Mouse (Mus musculus) kidney, adult 2 months (tissue): ENCODE measurements at regions not wholly inside any gene's neighbourhood (a gene's known extent, or its start where the extent isn't known, plus 50 kb on each side); places are given as distances from the start of the nearest gene placed in this dataset.

Experiments
- CTCF ChIP-seq: fragments of 200-500 bp; conservative IDR thresholded peaks from 2 replicates; pipeline ENCODE4 v1.5.1; 2011; ENCODE audit warnings: low read depth, mild to moderate bottlenecking, control low read depth, low read length, moderate library complexity, mixed read lengths; ENCODE audit not compliant: insufficient read depth, insufficient read length
- POLR2A ChIP-seq: fragments of 200-500 bp; IDR thresholded peaks from one replicate; pipeline ENCODE4 v1.6.1; 2011; ENCODE audit warnings: low read depth, low read length, control low read depth

- no peak for TF ChIP-seq POLR2A
- no peak for TF ChIP-seq CTCF
Observed at GRCm38 (mm10) chr8:115897521-115898178, 190.1 kb upstream of the Maf start.
